Comparison of ENCODE assay signal across 12 mouse cellular contexts in genomic region chr4:32021131-32021530, GRCm38 (mm10).
"Had no signal": no experiment of that assay in that cellular context is flagged by ENCODE, and none has a peak within 500 bp of the region (broad histone marks: within the 10 kb centered on the region; RNA-seq: fewer than 3 reads in every experiment).

No protein-coding gene starts in this region.

- H3K9me3 ChIP-seq: limb, embryonic 12.5 days; liver, embryonic 13.5 days; midbrain, embryonic 13.5 days; neural tube, embryonic 13.5 days; stomach, embryonic 15.5 days had no signal

- H3K27me3 ChIP-seq: limb, embryonic 12.5 days; liver, embryonic 13.5 days; midbrain, embryonic 13.5 days; neural tube, embryonic 13.5 days; stomach, embryonic 15.5 days had no signal

- H3K4me2 ChIP-seq: limb, embryonic 12.5 days; liver, embryonic 13.5 days; midbrain, embryonic 13.5 days; neural tube, embryonic 13.5 days; stomach, embryonic 15.5 days had no signal

- DNase-seq: kidney, postnatal 25 days; liver; liver, embryonic 13.5 days; liver, postnatal 0 days; retina, postnatal 1 day; thymus, adult 2 months; thymus, postnatal 25 days had no signal

- H3K4me3 ChIP-seq: left cerebral cortex, adult 2 months; limb, embryonic 12.5 days; liver, embryonic 13.5 days; midbrain, embryonic 13.5 days; neural tube, embryonic 13.5 days; stomach, embryonic 15.5 days had no signal

- H3K27ac ChIP-seq: left cerebral cortex, adult 2 months; limb, embryonic 12.5 days; liver, embryonic 13.5 days; midbrain, embryonic 13.5 days; neural tube, embryonic 13.5 days; stomach, embryonic 15.5 days had no signal

- ATAC-seq: liver, postnatal 0 days; midbrain, embryonic 13.5 days had no signal

- H3K4me1 ChIP-seq: limb, embryonic 12.5 days; liver, embryonic 13.5 days; midbrain, embryonic 13.5 days; neural tube, embryonic 13.5 days; stomach, embryonic 15.5 days had no signal

- H3K9ac ChIP-seq: limb, embryonic 12.5 days; liver, embryonic 13.5 days; liver, postnatal 0 days; midbrain, embryonic 13.5 days; neural tube, embryonic 13.5 days; stomach, embryonic 15.5 days had no signal
